Mouse (Mus musculus) testis, postnatal 14 days (tissue): ENCODE results near the gene Hist2h3c1.
"Not testable (repeated sequence)": the region's sequence is repeated elsewhere in the genome, so short reads cannot be mapped to it uniquely, and the experiment has no call there.

Source experiments
- DNase-seq: peaks from one replicate; pipeline ENCODE4 v3.0.0; 2021; ENCODE audit warnings: low spot score

Gene Hist2h3c1

GRCm38 (mm10) chr3:96235836-96236235 lies 10.6 kb upstream of the Hist2h3c1 start:
- no peak for DNase-seq

- DNase-seq: no peak
Observed at GRCm38 (mm10) chr3:96236834-96237334, 9.6 kb upstream of the Hist2h3c1 start.

GRCm38 (mm10) chr3:96237335-96237903 lies 9.1 kb upstream of the Hist2h3c1 start:
- no peak for DNase-seq

GRCm38 (mm10) chr3:96237904-96238511 lies 8.5 kb upstream of the Hist2h3c1 start:
- peak; percentile 53 for DNase-seq

GRCm38 (mm10) chr3:96238954-96239793 lies 7.3 kb upstream of the Hist2h3c1 start, which contains the start of gene Hist2h3c2:
TSS of gene Hist2h3c2 (minus strand) at chr3:96239127.
- not testable (repeated sequence) for DNase-seq

GRCm38 (mm10) chr3:96239949-96240798 lies 6.3 kb upstream of the Hist2h3c1 start, which contains the start of gene Hist2h2aa2:
TSS of gene Hist2h2aa2 (minus strand) at chr3:96240276.
- DNase-seq: peak; percentile 92

GRCm38 (mm10) chr3:96240799-96241197 lies 5.7 kb upstream of the Hist2h3c1 start:
- DNase-seq: no peak

- DNase-seq: no peak
Observed at GRCm38 (mm10) chr3:96243921-96244572, 2.4 kb upstream of the Hist2h3c1 start.

GRCm38 (mm10) chr3:96245003-96245886 lies 1.2 kb upstream of the Hist2h3c1 start, which contains the start of gene Hist2h2aa1:
TSS of gene Hist2h2aa1 (plus strand) at chr3:96245497.
- DNase-seq: peak; percentile 85

GRCm38 (mm10) chr3:96246018-96246417 lies 467 bp upstream of the Hist2h3c1 start:
- DNase-seq: not testable (repeated sequence)

- DNase-seq: no peak
Observed at GRCm38 (mm10) chr3:96247356-96248140, 1.1 kb downstream of the Hist2h3c1 start.

- DNase-seq: no peak
Observed at GRCm38 (mm10) chr3:96248141-96249033, 1.9 kb downstream of the Hist2h3c1 start.

GRCm38 (mm10) chr3:96249034-96249345 lies 2.5 kb downstream of the Hist2h3c1 start:
- DNase-seq: no peak

GRCm38 (mm10) chr3:96250890-96251289 lies 4.4 kb downstream of the Hist2h3c1 start:
- no peak for DNase-seq

- no peak for DNase-seq
Observed at GRCm38 (mm10) chr3:96251787-96252186, 5.3 kb downstream of the Hist2h3c1 start.

GRCm38 (mm10) chr3:96254683-96255355 lies 8.3 kb downstream of the Hist2h3c1 start:
- no peak for DNase-seq

GRCm38 (mm10) chr3:96255926-96256593 lies 9.6 kb downstream of the Hist2h3c1 start:
- DNase-seq: no peak
